Mouse (Mus musculus) regulatory T cell (primary cell): ENCODE results near the gene Tgfbr2.

ENCODE experiments used
- in situ Hi-C: fragments of 300-600 bp; cut with MboI, MseI; formaldehyde crosslinking; loops from one replicate; pipeline ENCODE4 v1.15.1; 2025; ENCODE audit warnings: high pct_unique_total_duplicates

Tgfbr2 gene

GRCm38 (mm10) chr9:116160860-116161259 is 14.3 kb downstream of the Tgfbr2 start:
- in situ Hi-C loops = loop anchor here (25.0 kb wide), 2 partner anchors 1399 to 1674 kb away; no protein-coding TSS in a partner anchor

- in situ Hi-C loops = loop anchor here (25.0 kb wide), 2 partner anchors 1398 to 1673 kb away; no protein-coding TSS in a partner anchor
Observed at GRCm38 (mm10) chr9:116160067-116160466, 15.1 kb downstream of the Tgfbr2 start.

- in situ Hi-C loops = loop anchor here (25.0 kb wide), 2 partner anchors 1394 to 1669 kb away; no protein-coding TSS in a partner anchor
Observed at GRCm38 (mm10) chr9:116156501-116156900, 18.7 kb downstream of the Tgfbr2 start.

DNA sequence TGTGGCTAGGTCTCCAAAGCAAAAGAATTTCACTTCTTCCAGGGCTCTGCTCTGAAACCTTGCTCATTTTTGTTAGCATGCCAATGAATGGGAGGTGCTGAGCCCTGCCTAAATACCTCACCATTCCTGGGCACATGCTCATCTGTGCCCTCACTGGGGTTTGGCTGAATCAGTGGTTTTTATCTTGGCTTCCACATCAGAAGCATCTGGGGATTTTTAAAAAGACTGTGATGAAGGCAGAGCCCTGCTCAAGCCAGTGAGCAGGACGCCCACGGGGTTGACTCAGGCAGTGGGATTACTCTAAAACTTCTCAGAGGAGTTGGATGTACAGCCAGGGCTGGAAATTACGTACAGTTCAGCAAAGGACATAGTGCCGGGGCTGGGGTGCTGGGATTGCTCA is 22.3 kb downstream of the Tgfbr2 start:
- in situ Hi-C loops = loop anchor here (25.0 kb wide), 2 partner anchors 1391 to 1666 kb away; no protein-coding TSS in a partner anchor

- in situ Hi-C loops = loop anchor here (25.0 kb wide), 2 partner anchors 1389 to 1664 kb away; no protein-coding TSS in a partner anchor
Observed at GRCm38 (mm10) chr9:116150725-116151396, 24.3 kb downstream of the Tgfbr2 start.

GRCm38 (mm10) chr9:116148809-116149208 is 26.4 kb downstream of the Tgfbr2 start:
- in situ Hi-C loops = no loop called here

DNA sequence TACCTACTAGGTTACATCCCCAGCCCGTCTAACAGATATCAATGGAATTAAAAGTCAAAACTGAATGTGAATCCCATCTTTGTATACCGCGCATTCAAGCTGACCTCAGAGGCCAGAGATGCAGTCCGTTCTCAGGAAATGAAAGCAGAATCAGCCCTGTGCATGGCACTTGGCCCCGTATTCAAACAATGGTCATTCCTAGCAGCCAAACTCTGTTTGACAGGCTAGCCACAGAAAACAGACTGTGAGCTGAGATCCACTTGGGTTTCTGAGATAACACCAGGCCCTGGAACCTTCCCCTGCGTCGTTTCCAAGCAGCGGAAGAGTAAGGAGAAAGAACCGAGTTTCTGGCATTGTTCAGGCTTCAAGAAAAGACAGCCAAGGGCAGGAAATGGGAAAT is 28.9 kb downstream of the Tgfbr2 start:
- in situ Hi-C loops = no loop called here

GRCm38 (mm10) chr9:116145231-116145641 is 29.9 kb downstream of the Tgfbr2 start:
- in situ Hi-C loops = no loop called here

DNA sequence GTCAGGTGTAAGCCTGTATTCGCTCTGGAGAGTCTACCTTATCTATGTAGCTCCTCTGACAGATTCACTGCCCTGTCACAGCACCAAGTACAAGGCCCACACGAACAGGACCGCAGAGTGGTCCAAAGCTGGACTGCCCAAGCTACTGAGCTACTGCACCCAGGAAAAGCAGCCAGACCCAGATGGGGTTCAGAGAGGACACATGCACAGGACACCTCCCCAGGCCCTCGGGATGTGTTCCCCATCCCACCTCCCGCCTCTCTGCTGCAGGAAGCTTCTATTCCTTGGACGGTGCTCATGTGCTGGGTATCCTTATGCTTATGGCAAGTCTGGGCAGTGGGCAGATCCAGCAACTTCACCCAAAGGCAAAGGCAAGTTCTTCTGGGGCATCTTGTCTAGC is 34.7 kb downstream of the Tgfbr2 start:
- in situ Hi-C loops = no loop called here

- in situ Hi-C loops = loop anchor here (5.0 kb wide), 1 partner anchor 33 kb away; no protein-coding TSS in a partner anchor
Observed at GRCm38 (mm10) chr9:116139549-116139948, 35.6 kb downstream of the Tgfbr2 start.

DNA sequence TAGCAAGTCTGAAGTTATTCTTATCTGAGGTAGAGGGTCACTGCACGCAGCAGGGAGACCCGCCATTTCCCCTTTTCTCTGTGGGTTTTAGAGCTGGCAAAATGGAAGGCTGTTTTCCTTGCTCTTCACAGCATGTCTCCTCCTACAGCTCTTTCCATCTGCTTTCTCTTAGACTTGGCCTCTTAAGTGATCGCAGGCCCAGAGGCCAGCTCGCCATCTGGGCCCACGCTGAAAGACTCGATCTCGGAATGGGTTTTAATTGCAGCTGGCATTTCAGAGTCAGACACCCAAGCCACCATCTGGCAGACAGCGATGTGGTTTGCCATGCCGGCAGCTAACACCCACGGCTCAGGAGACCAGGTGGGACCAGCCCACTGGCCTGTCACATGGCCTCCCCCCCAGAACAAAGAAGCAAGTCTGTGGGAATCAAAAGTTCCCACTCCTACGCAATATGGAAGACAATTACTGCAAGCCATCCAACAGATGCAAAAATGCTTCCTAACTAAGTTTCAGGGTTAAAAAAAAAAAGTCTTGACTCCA is 36.5 kb downstream of the Tgfbr2 start:
- in situ Hi-C loops = loop anchor here (5.0 kb wide), 1 partner anchor 34 kb away; no protein-coding TSS in a partner anchor

GRCm38 (mm10) chr9:116137645-116138044 is 37.5 kb downstream of the Tgfbr2 start:
- in situ Hi-C loops = loop anchor here (5.0 kb wide), 1 partner anchor 35 kb away; no protein-coding TSS in a partner anchor

GRCm38 (mm10) chr9:116136811-116137210 is 38.3 kb downstream of the Tgfbr2 start:
- in situ Hi-C loops = loop anchor here (5.0 kb wide), 1 partner anchor 35 kb away; no protein-coding TSS in a partner anchor

DNA sequence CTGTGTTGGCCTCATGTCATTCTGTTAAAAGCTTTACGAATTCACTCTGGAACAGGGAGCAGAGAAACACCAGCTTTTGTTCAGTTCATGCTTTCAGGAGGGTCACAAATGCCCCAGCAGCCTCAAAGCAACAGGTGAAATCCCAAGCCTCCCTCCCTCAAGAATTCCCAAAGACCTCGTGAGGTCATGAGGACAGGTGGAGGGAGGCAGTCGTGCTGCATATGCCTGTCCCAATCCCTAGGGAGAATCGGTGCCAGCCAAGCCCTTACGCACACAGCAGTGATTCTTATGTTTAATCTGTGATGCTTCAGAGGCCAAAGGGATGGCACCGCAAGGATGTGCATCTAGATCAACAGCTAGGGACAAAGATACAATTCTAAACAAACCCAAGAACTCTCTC is 39.0 kb downstream of the Tgfbr2 start:
- in situ Hi-C loops = loop anchor here (5.0 kb wide), 1 partner anchor 36 kb away; no protein-coding TSS in a partner anchor

GRCm38 (mm10) chr9:116134488-116134887 is 40.7 kb downstream of the Tgfbr2 start:
- in situ Hi-C loops = no loop called here

DNA sequence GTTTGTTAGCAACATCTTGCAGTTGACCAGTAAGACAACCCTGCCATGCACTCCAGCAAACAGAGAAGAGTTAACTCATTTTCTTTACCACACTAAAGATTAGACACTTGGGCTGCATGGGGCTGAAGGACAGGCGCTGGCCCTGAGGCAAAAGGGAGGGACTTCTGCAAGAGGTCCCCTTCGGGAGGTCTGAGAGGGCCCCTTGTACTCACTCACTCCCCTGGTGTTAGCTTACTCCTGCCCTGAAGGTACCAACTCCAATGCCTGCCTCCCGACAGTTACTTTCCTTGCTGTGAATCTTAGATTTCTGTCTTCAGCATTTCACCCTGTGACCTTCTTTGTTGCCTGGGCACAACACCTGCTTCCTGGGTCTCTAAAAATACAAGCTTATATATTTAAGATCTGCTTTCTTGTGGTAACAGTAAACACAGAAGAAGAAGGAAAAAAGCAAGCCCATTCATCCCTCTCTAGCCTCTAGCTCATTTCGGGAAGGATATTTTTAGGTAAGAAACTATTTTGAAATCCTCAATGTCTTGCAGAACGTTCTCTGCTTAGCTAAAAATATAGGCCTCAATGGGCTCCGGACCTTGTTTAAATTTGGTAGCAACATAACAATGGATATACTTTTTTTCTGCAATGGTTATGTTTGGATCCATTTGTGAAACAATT is 41.7 kb downstream of the Tgfbr2 start:
- in situ Hi-C loops = no loop called here

DNA sequence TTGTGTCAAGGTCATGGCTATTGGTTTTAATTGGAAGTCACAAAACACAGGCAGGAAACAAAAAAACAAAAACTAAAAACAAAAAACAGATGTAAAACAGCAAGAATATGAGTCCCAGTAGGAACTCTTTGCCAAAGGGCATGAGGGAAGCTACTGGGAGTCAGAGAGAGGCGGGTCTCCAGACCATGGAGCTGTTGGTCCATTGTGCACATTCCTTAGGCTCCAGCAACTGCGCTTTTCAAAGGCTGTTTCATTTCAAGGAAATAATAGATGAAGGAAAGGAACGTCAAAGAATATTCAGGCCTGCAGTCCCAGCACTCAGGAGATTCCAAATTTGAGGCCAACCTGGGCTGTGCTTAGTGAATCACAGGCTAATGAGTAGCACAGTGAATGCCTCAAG is 46.3 kb downstream of the Tgfbr2 start:
- in situ Hi-C loops = no loop called here

DNA sequence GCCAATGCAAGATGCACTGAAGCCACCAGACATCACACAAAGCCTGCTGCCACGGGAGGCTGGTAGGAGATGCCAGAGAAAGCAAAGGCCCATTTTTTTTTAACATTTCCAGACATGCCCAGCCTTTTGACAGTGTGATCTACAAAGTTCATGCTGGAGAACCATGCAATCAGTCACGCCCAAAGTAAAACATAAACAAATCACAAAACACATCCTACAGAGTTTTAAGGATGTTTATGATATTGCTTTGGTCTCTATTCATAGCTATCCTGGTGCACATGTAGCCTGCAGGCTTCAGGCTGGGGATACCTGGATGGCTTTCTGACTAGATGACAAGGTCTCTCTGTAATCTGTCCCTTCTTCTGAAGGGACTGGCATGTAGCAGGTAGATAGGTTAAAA is 46.8 kb downstream of the Tgfbr2 start:
- in situ Hi-C loops = no loop called here

- in situ Hi-C loops = no loop called here
Observed at GRCm38 (mm10) chr9:116126494-116126893, 48.7 kb downstream of the Tgfbr2 start.

DNA sequence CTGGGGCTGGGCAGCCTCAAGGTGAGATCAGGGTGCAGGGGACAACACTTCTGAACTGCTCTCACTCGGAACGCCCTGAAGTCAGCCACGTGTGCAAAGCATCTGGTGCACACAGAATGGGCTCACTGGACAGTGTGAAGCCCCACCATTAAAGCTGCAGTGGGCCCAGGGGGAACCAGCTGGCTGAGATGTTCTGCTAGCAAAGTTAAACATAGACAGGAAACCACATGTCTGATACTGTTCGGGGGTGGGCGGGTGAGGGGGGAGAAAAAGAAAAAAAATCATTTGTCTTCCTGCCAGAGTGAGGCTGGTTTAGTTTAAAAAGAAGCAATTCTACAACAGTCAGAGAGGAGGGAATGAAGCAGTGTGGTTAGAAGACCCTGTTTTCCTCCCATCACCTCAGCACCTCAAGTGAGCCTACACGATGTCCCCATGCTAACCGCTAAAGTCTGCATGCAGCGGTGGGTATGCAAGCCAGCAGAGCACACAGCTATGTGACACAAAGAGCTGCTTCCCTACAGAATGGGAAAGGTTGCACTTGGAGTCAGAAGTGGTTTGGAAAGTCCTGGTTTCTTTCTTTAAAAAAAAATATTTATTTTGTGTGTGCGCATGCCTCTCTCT is 52.1 kb downstream of the Tgfbr2 start:
- in situ Hi-C loops = no loop called here

- in situ Hi-C loops = no loop called here
Observed at GRCm38 (mm10) chr9:116122544-116122943, 52.6 kb downstream of the Tgfbr2 start.

- in situ Hi-C loops = no loop called here
Observed at GRCm38 (mm10) chr9:116121472-116121871, 53.7 kb downstream of the Tgfbr2 start.
